Mouse (Mus musculus): ENCODE data around the gene Osgin1. TPM values are rescaled to one million over a fixed set of nuclear protein-coding genes. Genes with fewer than 3 reads are reported as not detected.

Gene Osgin1
- polyA plus RNA-seq, 1 experiment, result 1.8 TPM

GRCm38 (mm10) chr8:119423631-119424141 lies 10.2 kb upstream of the Osgin1 start:
- no peak for DNase-seq (ENCODE audit: extremely low spot score in 1 of 2, low spot score in 1 of 2)

- no peak for DNase-seq (ENCODE audit: extremely low spot score in 1 of 2, low spot score in 1 of 2)
Observed at GRCm38 (mm10) chr8:119424199-119424733, 9.7 kb upstream of the Osgin1 start.

GRCm38 (mm10) chr8:119424740-119425139 lies 9.2 kb upstream of the Osgin1 start:
- DNase-seq (ENCODE audit: extremely low spot score in 1 of 2, low spot score in 1 of 2), result no peak

- DNase-seq (ENCODE audit: extremely low spot score in 1 of 2, low spot score in 1 of 2), result no peak
Observed at GRCm38 (mm10) chr8:119425533-119425932, 8.4 kb upstream of the Osgin1 start.

GRCm38 (mm10) chr8:119426069-119426735 lies 7.7 kb upstream of the Osgin1 start:
- DNase-seq (ENCODE audit: extremely low spot score in 1 of 2, low spot score in 1 of 2), result no peak

- DNase-seq (ENCODE audit: extremely low spot score in 1 of 2, low spot score in 1 of 2), result no peak
Observed at GRCm38 (mm10) chr8:119427634-119428349, 6.1 kb upstream of the Osgin1 start.

GRCm38 (mm10) chr8:119428350-119428740 lies 5.6 kb upstream of the Osgin1 start:
- DNase-seq (ENCODE audit: extremely low spot score in 1 of 2, low spot score in 1 of 2), result no peak

- no peak for DNase-seq (ENCODE audit: extremely low spot score in 1 of 2, low spot score in 1 of 2)
Observed at GRCm38 (mm10) chr8:119428766-119429327, 5.1 kb upstream of the Osgin1 start.

GRCm38 (mm10) chr8:119429552-119429951 lies 4.4 kb upstream of the Osgin1 start:
- no peak for DNase-seq (ENCODE audit: extremely low spot score in 1 of 2, low spot score in 1 of 2)

- DNase-seq (ENCODE audit: extremely low spot score in 1 of 2, low spot score in 1 of 2), result no peak
Observed at GRCm38 (mm10) chr8:119430250-119430649, 3.7 kb upstream of the Osgin1 start.

GRCm38 (mm10) chr8:119430690-119431089 lies 3.2 kb upstream of the Osgin1 start:
- DNase-seq (ENCODE audit: extremely low spot score in 1 of 2, low spot score in 1 of 2), result no peak

GRCm38 (mm10) chr8:119432372-119432771 lies 1.6 kb upstream of the Osgin1 start:
- no peak for DNase-seq (ENCODE audit: extremely low spot score in 1 of 2, low spot score in 1 of 2)

GRCm38 (mm10) chr8:119434569-119434968 lies 645 bp downstream of the Osgin1 start:
- no peak for DNase-seq (ENCODE audit: extremely low spot score in 1 of 2, low spot score in 1 of 2)

GRCm38 (mm10) chr8:119435527-119435926 lies 1.6 kb downstream of the Osgin1 start:
- no peak for DNase-seq (ENCODE audit: extremely low spot score in 1 of 2, low spot score in 1 of 2)

- no peak for DNase-seq (ENCODE audit: extremely low spot score in 1 of 2, low spot score in 1 of 2)
Observed at GRCm38 (mm10) chr8:119436331-119436730, 2.4 kb downstream of the Osgin1 start.

- DNase-seq (ENCODE audit: extremely low spot score in 1 of 2, low spot score in 1 of 2), result no peak
Observed at GRCm38 (mm10) chr8:119436933-119437332, 3.0 kb downstream of the Osgin1 start.

GRCm38 (mm10) chr8:119437506-119437905 lies 3.6 kb downstream of the Osgin1 start:
- no peak for DNase-seq (ENCODE audit: extremely low spot score in 1 of 2, low spot score in 1 of 2)

GRCm38 (mm10) chr8:119438876-119439275 lies 5.0 kb downstream of the Osgin1 start:
- no peak for DNase-seq (ENCODE audit: extremely low spot score in 1 of 2, low spot score in 1 of 2)

- no peak for DNase-seq (ENCODE audit: extremely low spot score in 1 of 2, low spot score in 1 of 2)
Observed at GRCm38 (mm10) chr8:119439424-119439823, 5.5 kb downstream of the Osgin1 start.

- no peak for DNase-seq (ENCODE audit: extremely low spot score in 1 of 2, low spot score in 1 of 2)
Observed at GRCm38 (mm10) chr8:119439893-119440249, 5.9 kb downstream of the Osgin1 start.

- DNase-seq (ENCODE audit: extremely low spot score in 1 of 2, low spot score in 1 of 2), result peak in 1 of 2 experiments; percentile 81
Observed at GRCm38 (mm10) chr8:119440250-119440951, 6.5 kb downstream of the Osgin1 start.

All from frontal cortex, adult 2 months (tissue).